Comparison of ENCODE assay signal across 8 mouse cellular contexts in the genomic region with DNA sequence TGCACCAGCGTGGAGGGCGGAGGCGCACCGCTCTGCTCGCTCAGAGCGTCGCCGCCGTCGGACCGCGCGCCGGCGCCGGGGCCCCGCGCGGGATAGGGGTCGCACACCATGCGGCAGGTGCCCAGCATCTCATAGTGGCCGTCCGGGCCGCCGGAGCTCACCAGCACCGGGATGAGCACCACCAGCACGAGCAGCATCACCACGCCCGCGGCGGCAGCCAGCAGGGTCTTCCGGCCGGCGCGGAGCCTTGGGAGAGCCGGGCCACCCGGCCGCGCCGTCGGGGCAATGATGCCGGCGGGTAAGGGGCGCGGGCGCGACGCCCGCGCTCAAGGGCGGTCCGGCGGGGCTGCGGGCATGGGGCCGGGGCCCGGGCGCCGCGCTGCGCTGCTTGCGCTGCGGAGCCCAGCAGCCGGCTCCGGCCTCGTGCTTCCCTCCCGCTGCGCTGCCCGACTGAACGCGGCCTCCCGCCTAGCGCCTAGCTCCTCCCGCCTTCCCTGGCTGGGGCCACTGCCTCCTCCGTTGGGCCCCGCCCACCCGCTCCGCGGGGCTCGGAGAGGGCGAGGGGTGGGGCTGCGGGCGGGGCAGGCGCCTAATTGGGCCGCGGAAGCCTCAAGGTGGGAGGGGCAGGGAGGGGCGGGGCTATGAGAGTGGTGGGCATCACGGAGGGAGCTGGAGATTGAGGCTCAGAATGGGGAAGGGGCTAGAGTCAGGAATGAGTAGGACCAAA. TPM values are rescaled to one million over a fixed set of nuclear protein-coding genes. Genes with fewer than 3 reads are reported as not detected.
DNase-seq lines count a peak whose midpoint lies in the region; ATAC-seq lines count a peak whose summit lies in the region.

Gene C1ql1 (minus strand): TSS at position 424 of the 727 bp plus-strand sequence.

- peak; percentile 95 for ATAC-seq in intestine, embryonic 15.5 days
- ATAC-seq in megakaryocyte-erythroid progenitor cell, adult 5-6 weeks (replicated peaks; ENCODE audit: low FRiP score, low TSS enrichment, poor library complexity, severe bottlenecking), result peak; percentile 93

- DNase-seq in adrenal gland, adult 8-10 months, result peak; percentile 80
- DNase-seq in embryo, embryonic 11 days, result peak; percentile 97
- peak; percentile 71 to 86 for DNase-seq in gastrocnemius, postnatal 4 days (ENCODE audit: low spot score in 2 of 2)
- DNase-seq in left cerebral cortex, postnatal 25 days (ENCODE audit: low spot score in 2 of 2), result peak; percentile 43 to 50
- peak; percentile 67 for DNase-seq in right cerebral cortex, postnatal 14 days
- DNase-seq in urinary bladder, postnatal 14 days (ENCODE audit: low spot score), result peak; percentile 89

- H3K4me2 ChIP-seq in intestine, embryonic 15.5 days (replicated peaks), result peak within 1 kb of the TSS; percentile 91

- peaks cover 82% of the 10 kb centered on the region for H3K27me3 ChIP-seq in intestine, embryonic 15.5 days (replicated peaks)

- H3K9me3 ChIP-seq in intestine, embryonic 15.5 days, result no peaks in the 10 kb centered on the region

- intact Hi-C loops in left cerebral cortex, postnatal 25 days (cut with DNase I), result loop anchor here (5.0 kb wide), 1 partner anchor 46 kb away; no protein-coding TSS in a partner anchor

- H3K4me1 ChIP-seq in intestine, embryonic 15.5 days (replicated peaks), result peaks cover 29% of the 10 kb centered on the region

- peak within 1 kb of the TSS; percentile 47 for H3K4me3 ChIP-seq in intestine, embryonic 15.5 days (replicated peaks)

- H3K36me3 ChIP-seq in intestine, embryonic 15.5 days, result no peaks in the 10 kb centered on the region

- no peak within 1 kb of the TSS for H3K27ac ChIP-seq in intestine, embryonic 15.5 days

- WGBS in intestine, embryonic 15.5 days, result under 1% methylated on average over 81 of the region's 87 CpGs

- H3K9ac ChIP-seq in intestine, embryonic 15.5 days, result peak within 1 kb of the TSS; percentile 53

RNA-seq across cellular contexts. Expression of gene C1ql1, which starts in this region (rescaled TPM):
- 10 to 100 TPM; 62.1 to 91.9 (median 72.9) TPM for total RNA-seq in adrenal gland, adult 8-10 months (2022)
- 1 to 10 TPM; 1.3 to 1.5 TPM for total RNA-seq in gastrocnemius, postnatal 4 days (2021)
- polyA plus RNA-seq in intestine, embryonic 15.5 days (2015; fragmentation: Nextera tagmentation; extraction: Ambion mirVana), result 4.2 and 4.4 TPM in 2 replicates
- 10 to 100 TPM; 16.4 to 17.4 TPM for total RNA-seq in left cerebral cortex, postnatal 25 days (2021)
- not detected in 2 replicates for total RNA-seq in megakaryocyte-erythroid progenitor cell, adult 5-6 weeks (2014; fragmentation: Nextera tagmentation)
- not detected in 2 replicates for total RNA-seq in megakaryocyte-erythroid progenitor cell, adult 5-6 weeks (2017)

Comparison
In these comparisons a context has a peak if more than half of its experiments do, and no peak if none do; other contexts are left out.
1. RNA of gene C1ql1 (total RNA-seq): 62.1 to 91.9 TPM in adrenal gland, adult 8-10 months and 16.4 to 17.4 TPM in left cerebral cortex, postnatal 25 days; 1.3 to 1.5 TPM in gastrocnemius, postnatal 4 days and not detected in megakaryocyte-erythroid progenitor cell, adult 5-6 weeks; every median in the first group is over 4 times any median in the second.
2. Peak in ATAC-seq in megakaryocyte-erythroid progenitor cell, adult 5-6 weeks; RNA of the gene not detected or under 1 TPM.
3. DNase-seq: peak in every context shown above with its lines; median percentile 97 in embryo, embryonic 11 days; 89 in urinary bladder, postnatal 14 days; 80 in adrenal gland, adult 8-10 months; 78 in gastrocnemius, postnatal 4 days; 67 in right cerebral cortex, postnatal 14 days; 46 in left cerebral cortex, postnatal 25 days.